Mouse (Mus musculus) small intestine, adult 2 months (tissue): ENCODE results near the gene Cyp26a1. TPM values are rescaled to one million over a fixed set of nuclear protein-coding genes. Genes with fewer than 3 reads are reported as not detected.

ENCODE experiments used
- H3K27ac ChIP-seq: fragments of 200-500 bp; 2 replicates; pipeline ENCODE4 v1.5.1; 2012; ENCODE audit warnings: low read depth, low read length, control low read depth, inconsistent platforms; ENCODE audit not compliant: insufficient read depth
- H3K27me3 ChIP-seq: fragments of 200-500 bp; 2 replicates; pipeline ENCODE4 v1.6.1; 2012; ENCODE audit warnings: mild to moderate bottlenecking, moderate library complexity, low read length, inconsistent platforms; ENCODE audit not compliant: control insufficient read depth, insufficient read depth
- H3K36me3 ChIP-seq: fragments of 200-500 bp; 2 replicates; pipeline ENCODE4 v1.6.1; 2012; ENCODE audit warnings: mild to moderate bottlenecking, low read length, control low read depth, inconsistent platforms; ENCODE audit not compliant: control insufficient read depth, insufficient read depth
- H3K4me1 ChIP-seq: fragments of 200-500 bp; 2 replicates; pipeline ENCODE4 v1.6.1; 2012; ENCODE audit warnings: low read length, inconsistent platforms, mixed read lengths; ENCODE audit not compliant: control insufficient read depth, insufficient read depth, insufficient read length
- H3K4me3 ChIP-seq: fragments of 200-500 bp; 2 replicates; pipeline ENCODE4 v1.5.1; 2012; ENCODE audit warnings: low read depth, mild to moderate bottlenecking, control low read depth, inconsistent platforms, low read length, moderate library complexity
- CTCF ChIP-seq: fragments of 200-500 bp; IDR thresholded peaks from 2 replicates; pipeline ENCODE4 v1.5.1; 2012; ENCODE audit warnings: low read depth, mild to moderate bottlenecking, control low read depth, inconsistent platforms, low read length, moderate library complexity, mixed read lengths; ENCODE audit not compliant: insufficient replicate concordance, insufficient read length; ENCODE audit errors: extremely low read depth
- POLR2A ChIP-seq: fragments of 200-500 bp; IDR thresholded peaks from 2 replicates; pipeline ENCODE4 v1.6.1; 2012; ENCODE audit warnings: low read depth, mild to moderate bottlenecking, control low read depth, inconsistent platforms, low read length, moderate library complexity
- WGBS: fragments of 180-500 bp; shearing (Covaris S2); methylation state at CpG from one replicate; pipeline ENCODE4 v1.1.7; 2018; 5-methylcytosine and 5-hydroxymethylcytosine counted together
- polyA plus RNA-seq: library from polyadenylated mRNA; depleted of rRNA; stranded (reverse); fragments of >200 nt; gene quantifications from 2 replicates; pipeline ENCODE4 v1.2.3, GENCODE M21; 2012; rRNA removed

Gene Cyp26a1
- polyA plus RNA-seq, 1 experiment, result 0.08 TPM

- H3K27ac ChIP-seq, result no peak overlapping the region
- no peak overlapping the region for H3K4me3 ChIP-seq
- TF ChIP-seq POLR2A, result no peak
- no peak for TF ChIP-seq CTCF
- H3K4me1 ChIP-seq, result no peaks in the 10 kb centered on the region
- 27% methylated on average over 1 of the region's 1 CpGs for WGBS
- no peaks in the 10 kb centered on the region for H3K27me3 ChIP-seq
- H3K36me3 ChIP-seq, result no peaks in the 10 kb centered on the region
These were observed 21.6 kb downstream of the Cyp26a1 start for GRCm38 (mm10) chr19:37719166-37719565.

- Histone ChIP-seq H3K27me3 (no peaks in the 10 kb centered on the region), H3K36me3 (no peaks in the 10 kb centered on the region), H3K27ac (no peak overlapping the region), H3K4me3 (no peak overlapping the region), H3K4me1 (no peaks in the 10 kb centered on the region)
- no peak for TF ChIP-seq POLR2A
- no peak for TF ChIP-seq CTCF
- 93% methylated on average over 5 of the region's 5 CpGs for WGBS
These were observed 27.0 kb downstream of the Cyp26a1 start for GRCm38 (mm10) chr19:37724591-37724990.

- H3K27me3 ChIP-seq, result no peaks in the 10 kb centered on the region
- 82% methylated on average over 7 of the region's 7 CpGs for WGBS
- H3K4me1 ChIP-seq, result no peaks in the 10 kb centered on the region
- H3K27ac ChIP-seq, result no peak overlapping the region
- H3K4me3 ChIP-seq, result no peak overlapping the region
- TF ChIP-seq CTCF, result no peak
- no peak for TF ChIP-seq POLR2A
- H3K36me3 ChIP-seq, result no peaks in the 10 kb centered on the region
These were observed 29.0 kb downstream of the Cyp26a1 start for GRCm38 (mm10) chr19:37726585-37726984.

GRCm38 (mm10) chr19:37727366-37727765 is 29.8 kb downstream of the Cyp26a1 start:
- no peak overlapping the region for H3K27ac ChIP-seq
- no peaks in the 10 kb centered on the region for H3K4me1 ChIP-seq
- no peaks in the 10 kb centered on the region for H3K36me3 ChIP-seq
- no peak for TF ChIP-seq POLR2A
- no peak for TF ChIP-seq CTCF
- no peak overlapping the region for H3K4me3 ChIP-seq
- 92% methylated on average over 2 of the region's 2 CpGs for WGBS
- H3K27me3 ChIP-seq, result no peaks in the 10 kb centered on the region

- TF ChIP-seq POLR2A (no peak), CTCF (no peak)
- no peak overlapping the region for H3K4me3 ChIP-seq
- no peaks in the 10 kb centered on the region for H3K27me3 ChIP-seq
- no peaks in the 10 kb centered on the region for H3K4me1 ChIP-seq
- WGBS, result 78% methylated on average over 8 of the region's 8 CpGs
- H3K36me3 ChIP-seq, result no peaks in the 10 kb centered on the region
- no peak overlapping the region for H3K27ac ChIP-seq
These were observed 37.8 kb downstream of the Cyp26a1 start for GRCm38 (mm10) chr19:37735426-37735825.

GRCm38 (mm10) chr19:37738575-37738974 is 41.0 kb downstream of the Cyp26a1 start:
- WGBS, result 87% methylated on average over 3 of the region's 3 CpGs
- Histone ChIP-seq H3K4me3 (no peak overlapping the region), H3K4me1 (no peaks in the 10 kb centered on the region), H3K36me3 (no peaks in the 10 kb centered on the region), H3K27me3 (no peaks in the 10 kb centered on the region), H3K27ac (no peak overlapping the region)
- TF ChIP-seq POLR2A (no peak), CTCF (no peak)

- Histone ChIP-seq H3K4me1 (no peaks in the 10 kb centered on the region), H3K27me3 (no peaks in the 10 kb centered on the region), H3K36me3 (no peaks in the 10 kb centered on the region), H3K27ac (no peak overlapping the region), H3K4me3 (no peak overlapping the region)
- no peak for TF ChIP-seq CTCF
- no peak for TF ChIP-seq POLR2A
- WGBS, result 45% methylated on average over 7 of the region's 7 CpGs
These were observed 42.4 kb downstream of the Cyp26a1 start for GRCm38 (mm10) chr19:37740043-37740442.

Other genes with a start within 250 kb of the Cyp26a1 start
- gene Exoc6, start 147.4 kb upstream of the Cyp26a1 start, polyA plus RNA-seq, result 2.3 and 5.3 TPM in 2 replicates
- 0.06 TPM in 1 of 2 replicates, not detected in the other for gene Cyp26c1, start 12.2 kb upstream of the Cyp26a1 start, polyA plus RNA-seq